Mouse (Mus musculus) embryonic facial prominence, embryonic 12.5 days (tissue): ENCODE measurements around the gene Gm5800. TPM values are rescaled to one million over a fixed set of nuclear protein-coding genes. Genes with fewer than 3 reads are reported as not detected.
"Not testable (repeated sequence)": the region's sequence is repeated elsewhere in the genome, so short reads cannot be mapped to it uniquely, and the experiment has no call there.

Experiments used
- ATAC-seq: fragments of 200-750 bp; cut with Nextera tagmentation; 2 replicates; pipeline ENCODE4 v1.8.0; 2017; ENCODE audit not compliant: insufficient number of reproducible peaks, insufficient read depth, low FRiP score, low TSS enrichment
- H3K27ac ChIP-seq: fragments of 300-500 bp; sonication (generic); 2 replicates; pipeline ENCODE4 v1.5.1; 2016; ENCODE audit warnings: mild to moderate bottlenecking
- H3K27me3 ChIP-seq: fragments of 300-500 bp; sonication (generic); 2 replicates; pipeline ENCODE4 v1.6.1; 2016; ENCODE audit warnings: mild to moderate bottlenecking, moderate library complexity
- H3K36me3 ChIP-seq: fragments of 300-500 bp; sonication (generic); 2 replicates; pipeline ENCODE4 v1.6.1; 2016; ENCODE audit warnings: mild to moderate bottlenecking
- H3K4me1 ChIP-seq: fragments of 300-500 bp; sonication (generic); 2 replicates; pipeline ENCODE4 v1.6.1; 2016
- H3K4me2 ChIP-seq: fragments of 300-500 bp; sonication (generic); replicated peaks from 2 replicates; pipeline ENCODE4 v1.6.1; 2016; ENCODE audit warnings: mild to moderate bottlenecking, moderate library complexity
- H3K4me3 ChIP-seq: fragments of 300-500 bp; sonication (generic); 2 replicates; pipeline ENCODE4 v1.5.1; 2016; ENCODE audit warnings: mild to moderate bottlenecking
- H3K9ac ChIP-seq: fragments of 300-500 bp; sonication (generic); 2 replicates; pipeline ENCODE4 v1.6.1; 2016; ENCODE audit warnings: mild to moderate bottlenecking, moderate library complexity
- H3K9me3 ChIP-seq: fragments of 300-500 bp; sonication (generic); 2 replicates; pipeline ENCODE4 v1.6.1; 2016; ENCODE audit warnings: mild to moderate bottlenecking, moderate library complexity
- WGBS: fragments of 180-500 bp; shearing (Covaris S2); methylation state at CpG from one replicate; pipeline ENCODE4 v1.1.7; 2016; 5-methylcytosine and 5-hydroxymethylcytosine counted together
- polyA plus RNA-seq: library from polyadenylated mRNA; unstranded; fragments of >200 nt; fragmentation: Nextera tagmentation; extraction: Ambion mirVana; gene quantifications from 2 replicates; pipeline ENCODE4 v1.2.1, GENCODE M21; 2016

Gene Gm5800
- not detected in 2 replicates for polyA plus RNA-seq

DNA sequence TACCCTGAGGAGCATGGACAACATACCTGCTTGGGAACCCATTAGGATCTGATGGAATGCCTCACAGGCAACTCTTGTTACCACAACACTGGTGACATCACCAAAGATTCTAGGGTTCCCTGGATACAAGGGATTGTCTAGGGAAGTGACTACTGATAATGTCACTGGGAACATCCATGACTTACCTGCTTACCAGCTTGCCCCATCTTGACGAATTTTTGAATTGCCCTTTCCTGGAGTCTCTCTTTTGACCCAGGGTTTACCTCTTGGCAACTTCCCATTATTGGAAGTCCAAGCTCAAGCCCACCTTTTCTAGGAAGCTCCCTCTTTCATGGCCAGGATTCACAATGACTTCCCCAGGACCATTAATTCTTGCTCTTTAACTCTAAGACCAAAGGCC, at the start of gene Gm5800:
Gene Gm5800, minus strand, starts transcription at position 101 of the 400 bp plus-strand sequence.
- no peaks in the 10 kb centered on the region for H3K9me3 ChIP-seq
- no peaks in the 10 kb centered on the region for H3K27me3 ChIP-seq
- H3K9ac ChIP-seq: no peak within 1 kb of the TSS
- no peak within 1 kb of the TSS for H3K4me3 ChIP-seq
- no peaks in the 10 kb centered on the region for H3K4me1 ChIP-seq
- no peak for ATAC-seq
- H3K27ac ChIP-seq: no peak within 1 kb of the TSS
- no peak within 1 kb of the TSS for H3K4me2 ChIP-seq
- H3K36me3 ChIP-seq: no peaks in the 10 kb centered on the region
- WGBS: 61% methylated on average over 1 of the region's 1 CpGs

DNA sequence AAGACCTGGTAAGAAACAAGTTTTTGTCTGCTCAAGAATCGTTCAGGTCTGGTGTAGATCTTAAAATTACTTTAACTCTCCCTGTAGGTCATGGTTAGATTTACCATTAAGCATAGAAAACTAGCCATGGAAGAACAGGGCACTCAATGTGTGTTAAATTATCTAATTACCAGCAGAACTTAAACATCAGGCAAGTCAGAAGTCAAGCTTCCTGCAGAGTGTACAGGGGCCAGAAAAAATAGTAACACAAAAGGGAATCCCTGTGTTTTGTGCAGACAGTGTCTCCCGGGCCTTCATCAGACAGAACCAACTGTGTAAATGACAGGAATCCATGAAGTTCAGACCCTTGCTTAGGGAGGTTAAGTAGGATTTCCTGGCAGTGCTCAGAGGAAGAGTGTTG, 39.0 kb upstream of the Gm5800 start:
- no peaks in the 10 kb centered on the region for H3K36me3 ChIP-seq
- no peaks in the 10 kb centered on the region for H3K9me3 ChIP-seq
- H3K9ac ChIP-seq: no peak overlapping the region
- 29% methylated on average over 2 of the region's 2 CpGs for WGBS
- H3K4me3 ChIP-seq: no peak overlapping the region
- H3K4me1 ChIP-seq: no peaks in the 10 kb centered on the region
- H3K4me2 ChIP-seq: no peak overlapping the region
- no peak for ATAC-seq
- H3K27ac ChIP-seq: no peak overlapping the region
- no peaks in the 10 kb centered on the region for H3K27me3 ChIP-seq

GRCm38 (mm10) chr14:51740347-51741170, 23.6 kb upstream of the Gm5800 start:
- H3K4me3 ChIP-seq: peak overlapping the region; percentile 37
- H3K4me1 ChIP-seq: peaks cover 20% of the 10 kb centered on the region
- no peak overlapping the region for H3K27ac ChIP-seq
- H3K4me2 ChIP-seq: peak overlapping the region; percentile 82
- 1% methylated on average over 42 of the region's 42 CpGs for WGBS
- no peaks in the 10 kb centered on the region for H3K9me3 ChIP-seq
- peak overlapping the region; percentile 28; the same call in 1 of the 2 replicates for H3K9ac ChIP-seq
- H3K27me3 ChIP-seq: peaks cover 42% of the 10 kb centered on the region
- no peaks in the 10 kb centered on the region for H3K36me3 ChIP-seq
- peak; percentile 56; the same call in 1 of the 2 replicates for ATAC-seq

GRCm38 (mm10) chr14:51739150-51739993, 22.4 kb upstream of the Gm5800 start:
- peaks cover 42% of the 10 kb centered on the region for H3K27me3 ChIP-seq
- no peak for ATAC-seq

GRCm38 (mm10) chr14:51738411-51739149, 21.6 kb upstream of the Gm5800 start:
- Histone ChIP-seq H3K9me3 (no peaks in the 10 kb centered on the region), H3K9ac (no peak overlapping the region), H3K4me3 (peak overlapping the region; percentile 28), H3K36me3 (no peaks in the 10 kb centered on the region), H3K27me3 (peaks cover 42% of the 10 kb centered on the region), H3K4me1 (peaks cover 20% of the 10 kb centered on the region), H3K4me2 (peak overlapping the region; percentile 82), H3K27ac (no peak overlapping the region)
- ATAC-seq: no peak
- 3% methylated on average over 29 of the region's 29 CpGs for WGBS

More at GRCm38 (mm10) chr14:51739150-51739993, 22.4 kb upstream of the Gm5800 start:
- Histone ChIP-seq H3K4me2 (peak overlapping the region; percentile 82), H3K4me3 (peak overlapping the region; percentile 37), H3K36me3 (no peaks in the 10 kb centered on the region), H3K9ac (no peak overlapping the region), H3K4me1 (peaks cover 20% of the 10 kb centered on the region), H3K9me3 (no peaks in the 10 kb centered on the region), H3K27ac (no peak overlapping the region)
- WGBS: 2% methylated on average over 24 of the region's 24 CpGs

- Histone ChIP-seq H3K27me3 (peaks cover 42% of the 10 kb centered on the region), H3K4me3 (no peak overlapping the region), H3K27ac (no peak overlapping the region), H3K9ac (no peak overlapping the region), H3K9me3 (no peaks in the 10 kb centered on the region), H3K4me2 (no peak overlapping the region), H3K4me1 (peaks cover 20% of the 10 kb centered on the region), H3K36me3 (no peaks in the 10 kb centered on the region)
- WGBS: 14% methylated on average over 12 of the region's 12 CpGs
- ATAC-seq: no peak; the same call in 1 of the 2 replicates
These were observed 21.0 kb upstream of the Gm5800 start for GRCm38 (mm10) chr14:51737967-51738366.

GRCm38 (mm10) chr14:51695368-51695767, 21.6 kb downstream of the Gm5800 start, which contains the start of gene Gm17079:
Gene Gm17079 (minus strand): TSS chr14:51695468.
- H3K9ac ChIP-seq, ATAC-seq, H3K4me2 ChIP-seq, H3K27me3 ChIP-seq, H3K36me3 ChIP-seq, H3K4me1 ChIP-seq, H3K9me3 ChIP-seq, H3K4me3 ChIP-seq, H3K27ac ChIP-seq: not testable (repeated sequence)
- 92% methylated on average over 2 of the region's 2 CpGs for WGBS

- Histone ChIP-seq H3K4me1 (no peaks in the 10 kb centered on the region), H3K36me3 (no peaks in the 10 kb centered on the region), H3K4me3 (no peak overlapping the region), H3K9ac (no peak overlapping the region), H3K27ac (no peak overlapping the region), H3K4me2 (no peak overlapping the region), H3K9me3 (no peaks in the 10 kb centered on the region), H3K27me3 (no peaks in the 10 kb centered on the region)
- no peak for ATAC-seq
- WGBS: 89% methylated on average over 5 of the region's 5 CpGs
These were observed 39.7 kb downstream of the Gm5800 start for GRCm38 (mm10) chr14:51677269-51677668.

Other genes with a start within 250 kb of the Gm5800 start
- not detected in 2 replicates for gene Gm5622, start 164.4 kb downstream of the Gm5800 start, polyA plus RNA-seq
- gene Gm17175, start 143.1 kb downstream of the Gm5800 start, polyA plus RNA-seq: not detected in 2 replicates
- gene Gm17174, start 125.0 kb downstream of the Gm5800 start, polyA plus RNA-seq: not detected in 2 replicates
- not detected in 2 replicates for gene Gm17078, start 105.9 kb downstream of the Gm5800 start, polyA plus RNA-seq
- not detected in 2 replicates for gene Gm4181, start 81.5 kb downstream of the Gm5800 start, polyA plus RNA-seq
- not detected in 2 replicates for gene Gm17079, start 21.7 kb downstream of the Gm5800 start, polyA plus RNA-seq
- not detected in 2 replicates for gene Ang4, start 56.4 kb upstream of the Gm5800 start, polyA plus RNA-seq
- gene AY358078, start 82.9 kb upstream of the Gm5800 start, polyA plus RNA-seq: not detected in 2 replicates
- not detected in 2 replicates for gene Ear6, start 136.5 kb upstream of the Gm5800 start, polyA plus RNA-seq
- 55.5 and 56.8 TPM in 2 replicates for gene Mettl17, start 167.7 kb upstream of the Gm5800 start, polyA plus RNA-seq
- 1.4 and 1.5 TPM in 2 replicates for gene Slc39a2, start 175.7 kb upstream of the Gm5800 start, polyA plus RNA-seq
- 30.9 and 37.1 TPM in 2 replicates for gene Ndrg2, start 197.0 kb upstream of the Gm5800 start, polyA plus RNA-seq
- gene Tppp2, start 201.2 kb upstream of the Gm5800 start, polyA plus RNA-seq: not detected in 2 replicates
- gene Rnase13, start 205.6 kb upstream of the Gm5800 start, polyA plus RNA-seq: not detected in 2 replicates